Mouse (Mus musculus) erythroblast, adult 5-6 weeks (primary cell): ENCODE data around the gene Tpt1. TPM values are rescaled to one million over a fixed set of nuclear protein-coding genes. Genes with fewer than 3 reads are reported as not detected.
"Not testable (repeated sequence)": the region's sequence is repeated elsewhere in the genome, so short reads cannot be mapped to it uniquely, and the experiment has no call there.

ENCODE experiments used
- ATAC-seq: replicated peaks from 2 replicates; pipeline ENCODE4 v1.8.0; 2016; ENCODE audit warnings: moderate number of reproducible peaks, mild to moderate bottlenecking, moderate TSS enrichment, inconsistent platforms; ENCODE audit not compliant: poor library complexity, low FRiP score, severe bottlenecking
- total RNA-seq, 2 experiments: library from RNA; stranded (forward) in 1 of 2; stranded (reverse) in 1 of 2; fragments of 150-400 nt in 1 of 2; fragments of 200-764, 138-1000 nt in 1 of 2; gene quantifications; 2 replicates each; pipeline versions ENCODE4 v1.2.3 to v1.2.4; 2015 to 2017; ENCODE audit warnings: low replicate concordance in 2 of 2

The Tpt1 gene
- total RNA-seq, 2 experiments from 2014 or later: 548 to 1,947 TPM

DNA sequence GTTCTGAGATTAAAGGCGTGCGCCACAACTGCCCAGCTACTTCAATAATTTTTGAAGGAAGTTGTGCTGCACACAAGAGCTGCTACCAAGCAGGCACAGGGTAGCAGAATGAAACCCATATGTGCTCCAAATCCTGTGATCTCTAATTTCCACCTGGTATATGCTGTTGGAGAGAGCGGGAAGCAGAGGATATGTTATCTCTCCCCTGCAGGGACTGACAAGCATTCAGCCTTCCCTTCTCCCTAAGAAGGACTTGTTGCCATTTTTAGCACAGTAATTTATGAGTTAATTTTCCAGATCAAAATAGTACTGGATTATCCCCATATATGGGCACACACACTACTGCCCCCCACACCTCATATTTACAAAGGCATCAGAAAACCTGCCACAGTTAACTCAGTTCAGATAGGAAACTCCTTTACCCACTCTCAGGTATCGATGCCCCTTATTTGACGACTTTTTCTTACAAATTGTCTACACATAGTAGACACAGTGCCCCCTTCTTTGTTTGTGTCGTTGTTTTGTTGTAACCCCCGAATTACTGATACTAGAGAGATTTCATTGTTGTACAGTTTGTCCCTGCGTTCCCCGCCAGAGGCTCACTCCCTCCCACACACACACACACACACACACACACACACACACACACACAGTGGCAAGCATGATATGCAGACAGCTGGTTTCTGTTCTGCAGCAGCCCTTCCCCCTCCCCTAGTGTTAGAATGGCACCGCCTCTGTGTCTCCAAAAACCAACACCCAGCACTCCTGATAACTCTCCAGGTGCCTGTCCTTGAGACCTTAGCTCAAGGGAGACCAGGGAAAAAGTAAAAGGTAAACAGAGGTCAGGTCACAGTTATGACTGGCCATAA, 7.6 kb upstream of the Tpt1 start:
- ATAC-seq: peak; percentile 68

DNA sequence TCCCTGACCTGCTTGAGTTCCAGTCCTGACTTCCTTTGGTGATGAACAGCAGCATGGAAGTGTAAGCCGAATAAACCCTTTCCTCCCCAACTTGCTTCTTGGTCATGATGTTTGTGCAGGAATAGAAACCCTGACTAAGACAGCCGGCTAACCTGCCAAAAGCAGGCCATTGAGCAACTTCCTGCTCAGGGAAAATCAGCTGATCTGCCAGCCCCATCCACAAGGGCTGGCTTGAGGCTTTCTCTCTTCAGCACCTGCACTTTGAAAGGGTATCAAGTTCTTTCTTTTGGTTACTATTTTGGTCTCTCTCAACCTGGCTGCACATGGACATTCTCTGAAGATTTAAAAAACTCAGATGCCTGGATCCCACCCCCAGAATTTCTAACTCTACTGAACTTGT, 3.1 kb upstream of the Tpt1 start:
- ATAC-seq: not testable (repeated sequence)

DNA sequence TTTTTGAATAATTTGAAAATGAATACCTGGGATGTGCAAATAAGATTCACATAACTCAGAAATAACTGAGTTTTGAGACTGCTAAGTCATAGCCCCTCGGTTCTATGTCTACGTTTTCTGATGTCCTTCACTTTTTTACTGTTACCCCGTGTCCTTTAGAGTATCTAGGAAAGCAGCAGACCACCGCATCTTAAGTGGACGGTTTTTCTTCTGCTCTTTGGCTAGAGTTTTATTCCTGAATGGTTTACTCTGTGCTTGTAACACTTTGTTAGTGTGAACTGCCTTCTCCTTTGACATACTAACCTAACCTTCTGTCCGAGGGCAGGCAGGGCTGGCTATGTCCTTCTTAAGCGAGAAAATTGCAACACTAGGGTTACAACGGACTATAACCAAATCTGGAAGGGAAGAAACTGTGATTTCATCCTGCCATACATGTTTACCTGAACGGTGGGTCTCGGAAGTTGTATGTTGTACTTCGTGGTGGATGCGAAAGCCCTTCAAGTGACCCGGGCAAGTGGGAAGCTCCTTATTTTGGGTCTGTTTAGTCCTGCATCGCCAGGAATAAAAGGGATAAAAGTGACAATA, 690 bp upstream of the Tpt1 start:
- peak; percentile 28 for ATAC-seq

DNA sequence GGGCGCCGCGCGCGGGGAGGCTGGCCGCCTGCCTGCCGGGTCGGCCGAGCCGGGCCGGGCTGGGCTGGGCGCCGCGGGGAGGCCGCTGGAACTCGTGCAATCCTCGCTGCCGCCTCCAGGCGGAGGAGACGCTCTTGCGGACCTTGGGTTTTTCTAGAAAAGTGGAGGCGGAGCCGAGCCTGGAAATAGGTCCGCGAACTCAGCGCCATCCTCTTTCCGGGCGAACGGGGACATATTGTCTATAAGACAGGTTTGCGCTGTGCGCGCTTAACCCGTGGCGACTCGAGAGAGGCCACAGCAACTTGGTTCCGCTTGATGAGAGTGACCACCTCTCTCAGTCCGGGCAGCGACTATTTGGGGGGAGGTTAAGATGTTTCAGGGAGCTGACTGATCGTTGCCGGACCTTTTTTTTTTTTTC, 814 bp downstream of the Tpt1 start:
- ATAC-seq: peak; percentile 76

DNA sequence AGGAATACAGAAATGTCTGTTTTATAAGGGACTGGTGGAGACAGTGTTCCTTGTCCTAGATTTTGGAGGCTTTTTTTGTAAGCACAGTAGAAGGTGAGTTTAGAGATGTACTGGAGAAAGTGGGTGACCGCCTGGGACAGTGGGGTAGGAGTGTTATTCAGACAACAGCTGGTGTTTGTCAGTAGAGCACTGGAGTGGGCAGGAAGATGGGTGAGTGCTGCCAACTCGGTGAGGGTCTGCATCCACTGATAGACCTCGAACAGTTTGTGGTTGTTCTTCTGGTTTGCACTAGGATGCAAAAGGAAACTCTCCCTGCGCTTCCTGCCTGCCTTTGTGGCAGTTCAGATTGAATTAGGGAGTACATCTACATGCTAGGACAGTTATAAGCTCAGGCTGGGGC, 2.8 kb downstream of the Tpt1 start:
- no peak for ATAC-seq

DNA sequence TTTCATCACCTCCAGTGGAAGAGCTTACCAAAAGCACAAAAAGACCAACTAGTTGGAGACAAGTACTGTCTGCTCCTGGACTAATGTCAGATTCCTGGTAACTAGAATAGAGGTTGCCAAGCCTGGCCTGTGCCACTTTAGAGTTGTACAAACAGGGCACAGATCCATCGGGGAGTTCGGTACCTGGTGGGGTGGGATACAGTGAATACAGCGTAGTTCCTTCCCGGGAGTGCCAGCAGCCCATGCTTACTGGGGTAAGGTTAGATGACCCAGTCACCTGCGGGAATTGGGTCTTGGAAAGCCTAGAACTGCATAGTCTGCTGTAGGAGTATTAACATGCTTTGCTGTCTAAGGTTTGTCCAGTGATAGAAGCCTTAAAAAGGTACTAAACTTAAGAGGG, 3.6 kb downstream of the Tpt1 start:
- ATAC-seq: no peak

DNA sequence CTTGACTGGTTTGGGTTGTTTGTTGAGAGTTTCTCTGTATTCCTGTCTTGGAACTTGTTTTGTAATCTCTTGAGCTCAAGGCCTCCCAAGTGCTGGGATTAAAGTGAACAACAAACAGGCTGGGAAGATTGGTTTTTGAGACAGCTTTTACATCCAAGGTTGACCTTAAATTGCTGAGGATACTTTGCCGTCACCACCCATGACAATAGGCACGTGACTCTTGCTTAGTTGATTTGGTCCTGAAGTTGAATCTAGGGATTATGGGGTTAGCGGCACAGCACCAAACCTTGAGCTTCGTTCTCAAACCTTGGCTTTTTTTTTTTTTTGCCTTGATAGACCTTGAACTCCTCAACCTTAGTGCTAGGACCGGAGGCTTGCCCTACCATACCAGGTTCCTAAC, 4.3 kb downstream of the Tpt1 start:
- ATAC-seq: no peak

DNA sequence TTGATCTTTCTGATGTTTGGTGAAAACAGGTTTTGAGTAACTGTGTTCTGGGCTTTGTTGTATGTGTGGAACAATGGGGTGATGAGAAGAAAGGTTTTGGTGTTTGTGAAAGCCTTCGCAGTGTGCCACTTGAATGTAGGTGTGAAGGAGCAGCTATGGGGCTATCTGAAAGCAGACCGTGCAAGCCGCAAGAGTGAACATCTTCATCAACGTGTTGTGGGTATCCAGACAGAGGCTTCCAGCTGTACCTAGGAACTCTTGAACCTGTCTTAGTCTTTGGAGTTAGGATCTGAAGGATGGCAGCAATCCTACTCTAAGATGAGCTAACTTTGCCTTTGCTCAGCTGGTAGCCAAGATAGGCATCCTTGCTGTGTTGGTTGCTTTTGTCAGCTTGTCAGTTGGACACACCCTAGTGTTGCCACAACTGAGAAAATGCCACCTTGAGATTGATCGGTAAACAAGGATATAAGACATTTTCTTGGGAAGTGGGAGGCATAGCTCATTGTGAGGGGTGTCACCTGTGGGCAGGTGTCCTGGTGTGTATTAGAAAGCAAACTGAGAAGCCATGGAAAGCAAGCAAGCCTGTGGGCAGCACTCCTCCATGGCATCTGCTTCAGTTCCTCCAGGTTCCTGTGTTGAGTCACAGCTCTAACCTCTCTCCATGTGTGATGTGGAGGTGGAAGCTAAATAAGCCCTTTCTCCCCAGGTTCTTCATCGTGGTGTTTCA, 5.1 kb downstream of the Tpt1 start:
- no peak for ATAC-seq

DNA sequence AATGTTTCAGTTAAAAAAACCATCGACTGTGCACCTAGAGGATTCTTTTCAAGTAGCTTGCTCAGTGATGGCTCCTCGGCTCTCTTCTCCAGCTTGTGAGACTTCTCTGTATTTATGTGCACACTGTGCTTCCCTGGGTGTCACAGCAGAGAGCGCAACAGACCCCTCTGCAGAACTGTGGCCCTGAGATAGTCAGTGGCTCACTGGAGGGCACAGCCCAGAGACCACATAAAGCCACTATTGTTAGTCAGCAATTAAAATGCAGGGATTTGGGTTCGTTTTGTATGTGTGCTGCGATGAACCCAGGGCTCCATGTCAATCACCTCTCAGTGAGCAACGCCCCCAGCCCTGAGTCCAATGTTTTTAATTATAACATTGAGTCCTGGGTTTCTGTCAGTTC, 5.9 kb downstream of the Tpt1 start:
- no peak for ATAC-seq

DNA sequence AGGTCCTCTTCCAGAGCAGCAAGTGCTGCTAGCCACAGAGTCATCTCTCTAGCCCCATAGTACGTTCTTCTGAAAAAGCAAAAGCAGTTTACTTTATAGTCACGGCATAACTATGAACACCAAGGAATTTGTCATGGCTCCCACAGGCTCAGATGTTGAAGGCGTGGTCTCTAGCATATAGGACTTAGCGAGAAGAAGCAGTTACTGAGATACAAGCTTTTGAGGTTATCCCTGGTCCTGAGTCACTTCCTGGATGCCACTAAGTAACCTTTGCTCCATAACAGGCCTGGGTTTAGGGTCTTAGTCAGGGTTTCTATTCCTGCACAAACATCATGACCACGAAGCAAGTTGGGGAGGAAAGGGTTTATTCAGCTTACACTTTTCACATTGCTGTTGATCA, 7.1 kb downstream of the Tpt1 start:
- ATAC-seq: no peak

DNA sequence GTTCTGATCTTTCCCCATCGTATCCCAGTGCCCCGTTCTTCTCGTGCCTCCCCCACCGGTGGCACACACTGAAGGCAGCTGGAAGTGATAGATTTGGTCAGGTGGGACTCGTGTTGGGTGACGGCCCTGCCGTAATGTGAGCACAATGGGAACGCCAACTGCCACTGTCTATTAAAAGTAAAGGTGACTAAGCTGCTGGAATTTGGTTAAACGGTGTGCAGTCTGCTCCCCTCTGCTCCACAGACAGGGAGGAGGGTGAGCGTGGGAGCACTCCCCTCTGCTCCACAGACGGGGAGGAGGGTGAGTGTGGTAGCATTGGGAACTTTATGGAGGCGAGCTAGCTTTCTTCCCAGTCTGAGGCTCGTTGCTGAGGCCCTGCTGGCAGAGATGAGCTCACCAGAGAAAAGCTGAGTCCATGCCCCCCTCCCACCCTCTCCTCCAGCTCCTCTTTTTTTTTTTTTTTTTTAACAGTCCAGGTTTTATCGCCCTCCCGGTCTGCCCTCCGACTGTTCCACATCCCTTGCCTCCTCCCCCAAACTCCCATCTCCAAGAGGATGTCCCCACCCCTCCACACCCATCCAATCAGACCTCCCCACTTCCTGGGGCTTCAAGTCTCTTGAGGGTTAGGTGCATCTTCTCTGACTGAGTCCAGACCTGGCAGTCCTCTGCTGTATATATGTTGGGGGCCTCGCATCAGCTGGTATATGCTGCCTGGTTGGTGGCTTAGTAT, 10.5 kb downstream of the Tpt1 start:
- no peak for ATAC-seq

DNA sequence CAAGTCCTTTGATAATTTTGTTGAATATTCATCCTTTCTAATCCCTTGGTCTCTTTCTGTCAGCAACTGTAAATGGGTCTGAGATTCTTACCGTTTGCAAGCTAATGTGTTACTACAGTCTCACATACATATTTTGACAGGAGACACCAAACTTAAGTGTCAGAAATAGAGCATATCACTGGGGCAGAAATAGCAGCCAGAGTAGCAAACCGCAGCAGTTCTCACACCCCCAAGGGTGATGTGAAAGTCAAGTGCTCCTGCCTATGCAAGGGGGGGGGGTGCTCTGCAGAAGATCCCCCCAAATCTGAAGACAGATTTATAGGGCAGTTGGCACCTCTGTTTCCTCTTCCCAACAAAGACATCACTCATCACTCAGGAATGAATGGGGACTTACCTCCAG, 13.3 kb downstream of the Tpt1 start:
- no peak for ATAC-seq

DNA sequence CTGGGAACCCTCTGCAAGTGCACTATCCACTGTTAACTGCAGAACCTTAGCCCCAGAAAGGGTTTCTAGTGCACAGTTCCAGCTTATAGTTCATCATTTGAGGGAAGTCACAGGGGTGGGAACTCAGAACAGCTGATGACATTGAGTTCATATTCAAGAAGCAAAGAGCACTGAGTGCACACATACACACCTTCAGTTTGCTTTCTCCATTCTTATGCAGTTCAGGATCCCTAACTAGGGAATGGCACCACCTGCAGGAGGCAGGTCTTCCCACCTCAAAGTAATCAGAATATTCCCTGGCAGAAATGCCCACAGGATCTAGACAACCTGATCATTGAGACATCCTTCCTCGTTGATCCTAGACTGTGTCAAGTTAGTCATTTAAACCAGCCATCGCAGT, 14.7 kb downstream of the Tpt1 start:
- no peak for ATAC-seq

DNA sequence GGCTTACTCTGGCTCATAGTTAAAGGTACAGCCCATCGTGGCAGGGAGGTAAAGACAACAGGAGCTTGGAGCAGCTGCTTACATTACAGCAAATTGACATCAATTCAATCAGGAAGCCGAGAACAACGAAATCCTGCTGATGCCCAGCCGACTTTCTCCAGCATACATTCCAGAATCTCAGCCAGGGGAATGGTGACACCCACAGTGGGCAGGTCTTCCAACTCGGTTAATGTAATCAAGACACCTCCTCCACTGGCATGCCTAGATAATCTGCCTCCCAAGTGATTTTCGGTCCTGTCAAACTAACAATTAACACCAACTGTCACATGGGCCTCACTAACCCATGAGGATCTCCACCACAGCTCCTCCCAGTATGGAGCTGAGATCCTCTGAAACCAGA, 17.8 kb downstream of the Tpt1 start:
- ATAC-seq: no peak

DNA sequence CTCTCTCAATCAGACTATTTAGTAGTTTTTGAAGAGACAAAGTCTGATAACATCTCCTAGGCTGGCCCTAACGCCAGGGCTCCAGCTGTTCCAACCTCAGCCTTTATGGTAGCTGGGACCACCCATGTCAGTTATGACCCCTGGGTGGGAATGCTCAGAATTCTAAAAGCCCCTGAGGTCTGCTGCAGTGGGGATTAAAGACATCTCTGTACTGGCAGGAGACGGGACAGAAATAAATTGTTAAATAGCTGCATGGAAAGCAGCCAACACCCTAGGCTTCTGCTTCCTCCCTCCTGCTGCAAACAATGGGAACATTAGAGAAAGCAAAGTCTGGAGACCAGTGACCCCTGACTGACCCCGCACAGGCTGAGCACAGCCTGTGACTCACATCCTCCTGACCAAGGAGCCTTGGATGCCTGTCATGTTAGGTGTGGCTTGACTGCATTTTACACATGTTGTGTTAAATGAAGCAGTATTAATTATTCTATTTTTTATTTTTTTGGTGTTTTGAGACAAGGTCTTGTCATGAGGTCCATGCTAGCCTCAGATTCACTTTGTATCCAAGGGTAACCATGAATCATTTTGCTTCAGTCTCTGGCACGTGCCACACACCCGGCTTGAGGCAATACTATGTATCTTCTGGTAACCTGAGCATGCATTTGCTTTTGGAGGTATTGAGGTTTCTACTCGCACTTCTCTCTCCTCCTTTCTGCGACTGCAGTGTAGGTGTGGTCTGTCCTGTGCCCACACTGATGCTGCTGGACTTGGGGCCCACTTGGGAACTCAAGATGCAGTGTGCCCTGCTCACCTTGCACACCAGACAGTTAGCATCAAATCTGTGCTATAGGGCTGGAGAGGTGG, 18.9 kb downstream of the Tpt1 start:
- ATAC-seq: no peak

DNA sequence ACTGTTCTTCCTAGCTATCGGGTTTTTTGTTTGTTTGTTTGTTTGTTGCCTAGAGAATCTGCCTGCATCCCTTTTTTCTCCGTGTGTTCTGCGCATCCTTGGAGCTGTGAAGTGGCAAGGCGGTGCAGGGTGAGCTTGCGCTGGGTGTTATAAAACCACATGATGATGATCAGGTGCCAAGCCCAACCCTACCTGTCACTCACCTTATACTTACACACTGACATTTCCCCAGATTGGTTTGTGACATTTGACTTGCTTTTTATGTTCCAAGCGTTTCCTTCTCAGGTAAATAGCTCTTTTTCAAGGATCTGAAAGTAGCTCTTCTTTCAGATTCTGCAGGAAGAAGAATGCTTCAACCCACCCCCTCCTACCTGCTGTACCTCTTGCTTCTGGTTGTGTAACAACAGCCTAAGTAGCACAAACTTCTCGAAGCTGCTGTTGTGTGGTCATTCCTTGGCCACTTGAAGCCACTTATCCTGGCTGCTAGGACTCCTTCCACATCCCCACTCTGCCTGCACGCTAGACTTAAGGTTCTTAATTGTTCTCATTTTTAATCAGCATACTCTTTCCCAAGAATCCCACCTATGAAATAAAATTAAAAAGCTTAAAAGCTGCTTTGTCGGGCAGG, 21.9 kb downstream of the Tpt1 start:
- ATAC-seq: no peak

DNA sequence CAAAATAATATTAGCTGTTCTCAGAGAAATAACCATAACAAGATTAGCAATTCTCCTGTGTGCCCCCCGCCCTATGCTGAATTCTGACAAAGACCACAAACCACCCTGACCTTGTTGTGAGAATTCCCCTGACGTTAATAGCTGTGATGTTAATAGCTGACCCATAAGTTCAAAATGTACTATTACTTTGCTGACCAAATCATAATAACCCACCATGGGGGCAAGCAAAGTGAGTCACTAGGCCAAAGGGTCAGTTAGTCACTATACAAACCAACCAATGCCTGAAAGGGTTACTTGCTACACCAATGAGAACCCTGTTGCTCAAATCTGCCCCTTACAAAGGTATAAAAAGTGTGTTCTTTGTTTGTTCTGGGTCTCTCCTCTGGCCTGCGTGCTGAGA, 23.1 kb downstream of the Tpt1 start:
- ATAC-seq: not testable (repeated sequence)

DNA sequence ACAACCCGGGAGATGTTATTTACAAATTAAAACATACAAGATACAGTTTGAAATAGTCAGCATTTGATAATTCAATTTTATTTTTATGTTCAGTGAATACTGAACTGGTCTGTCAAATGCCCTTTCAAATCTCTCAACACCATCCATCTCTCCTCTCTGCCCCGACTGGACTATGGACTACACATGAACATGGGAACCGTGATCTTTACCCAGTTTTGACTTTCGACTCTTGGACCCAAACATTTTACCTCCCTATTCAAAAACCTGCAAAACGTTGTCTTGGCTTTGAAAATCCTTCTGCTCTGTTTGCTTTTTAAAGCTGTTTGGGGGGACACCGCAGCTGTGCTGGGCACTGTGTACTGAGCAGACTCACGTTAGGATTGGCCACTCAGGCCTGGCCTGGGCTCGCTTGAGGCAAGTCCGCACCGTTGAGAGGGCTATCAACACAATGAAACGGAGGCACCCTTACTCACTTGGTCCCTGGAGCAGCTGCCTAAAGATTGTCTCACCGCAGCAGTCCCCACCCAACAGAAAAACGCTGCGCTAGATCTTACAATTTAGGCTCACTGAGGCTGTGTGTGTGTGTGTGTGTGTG, 25.0 kb downstream of the Tpt1 start:
- no peak for ATAC-seq

DNA sequence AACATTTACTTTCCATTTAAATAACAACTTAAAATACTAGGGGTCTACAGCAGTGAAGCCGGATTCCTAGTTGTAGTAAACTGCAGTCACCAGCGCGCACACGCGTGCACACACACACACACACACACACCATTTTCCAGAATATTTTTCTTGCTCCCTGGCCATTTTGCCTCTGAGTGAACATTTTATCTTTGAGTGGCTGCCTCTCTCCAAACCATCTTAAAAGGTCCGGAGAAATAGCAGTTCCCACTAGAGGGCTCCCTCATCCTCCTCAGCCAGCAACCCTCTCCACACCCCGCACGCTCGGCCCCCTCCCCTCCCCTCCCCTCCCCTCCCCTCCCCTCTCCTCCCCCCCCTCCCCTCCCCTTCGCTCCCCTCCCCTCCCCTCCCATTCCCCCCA, 25.7 kb downstream of the Tpt1 start:
- ATAC-seq: no peak
